Mouse (Mus musculus): ENCODE measurements at regions not wholly inside any gene's neighbourhood (a gene's known extent, or its start where the extent isn't known, plus 50 kb on each side); places are given as distances from the start of the nearest gene placed in this dataset.
A peak's percentile ranks its signal among the peaks of the same experiment; 100 is the strongest.

- Histone ChIP-seq H3K36me3 (replicated peaks; ENCODE audit: control insufficient read depth, insufficient read depth, low read length) (no peaks in the 10 kb centered on the region), H3K4me3 (ENCODE audit: low read depth, low read length) (no peak overlapping the region), H3K9me3 (replicated peaks; ENCODE audit: control insufficient read depth, low read length) (no peaks in the 10 kb centered on the region), H3K4me1 (ENCODE audit: control insufficient read depth, insufficient read depth) (no peaks in the 10 kb centered on the region), H3K27me3 (ENCODE audit: control insufficient read depth, insufficient read depth, low read length) (no peaks in the 10 kb centered on the region), H3K9ac (replicated peaks; ENCODE audit: low read depth, low read length) (no peak overlapping the region), H3K4me2 (ENCODE audit: low read depth, low read length) (no peak overlapping the region), H3K27ac (ENCODE audit: low read depth) (no peak overlapping the region)
- TF ChIP-seq EP300 (IDR thresholded peaks at IDR 0.05; ENCODE audit: low read depth) (no peak), CTCF (IDR thresholded peaks at IDR 0.05; ENCODE audit: low read depth) (no peak)
- 62% methylated on average over 4 of the region's 4 CpGs for WGBS
- ATAC-seq (ENCODE audit: insufficient read depth, low read depth) (no peak), DNase-seq (ENCODE audit: low spot score) (no peak)
Measured at GRCm38 (mm10) chr13:16656110-16656509, 644.5 kb downstream of the Inhba start.

- no peak for DNase-seq (ENCODE audit: low spot score)
- Histone ChIP-seq H3K36me3 (replicated peaks; ENCODE audit: control insufficient read depth, insufficient read depth, low read length) (no peaks in the 10 kb centered on the region), H3K27me3 (ENCODE audit: control insufficient read depth, insufficient read depth, low read length) (no peaks in the 10 kb centered on the region), H3K4me1 (ENCODE audit: control insufficient read depth, insufficient read depth) (no peaks in the 10 kb centered on the region), H3K27ac (ENCODE audit: low read depth) (no peak overlapping the region), H3K9me3 (replicated peaks; ENCODE audit: control insufficient read depth, low read length) (no peaks in the 10 kb centered on the region), H3K4me2 (ENCODE audit: low read depth, low read length) (no peak overlapping the region), H3K4me3 (ENCODE audit: low read depth, low read length) (no peak overlapping the region), H3K9ac (replicated peaks; ENCODE audit: low read depth, low read length) (no peak overlapping the region)
- TF ChIP-seq CTCF (IDR thresholded peaks at IDR 0.05; ENCODE audit: low read depth) (no peak), EP300 (IDR thresholded peaks at IDR 0.05; ENCODE audit: low read depth) (no peak)
- ATAC-seq (ENCODE audit: insufficient read depth, low read depth), result no peak
- 46% methylated on average over 6 of the region's 6 CpGs for WGBS
Measured at GRCm38 (mm10) chr13:16659894-16660293, 648.2 kb downstream of the Inhba start.

- no peak overlapping the region for H3K27ac ChIP-seq (ENCODE audit: low read depth)
- TF ChIP-seq EP300 (IDR thresholded peaks at IDR 0.05; ENCODE audit: low read depth) (no peak), CTCF (IDR thresholded peaks at IDR 0.05; ENCODE audit: low read depth) (no peak)
- H3K9me3 ChIP-seq (replicated peaks; ENCODE audit: control insufficient read depth, low read length), result no peaks in the 10 kb centered on the region
- DNase-seq (ENCODE audit: low spot score) (no peak), ATAC-seq (ENCODE audit: insufficient read depth, low read depth) (no peak)
- 82% methylated on average over 1 of the region's 1 CpGs for WGBS
- no peak overlapping the region for H3K4me2 ChIP-seq (ENCODE audit: low read depth, low read length)
- no peaks in the 10 kb centered on the region for H3K36me3 ChIP-seq (replicated peaks; ENCODE audit: control insufficient read depth, insufficient read depth, low read length)
- no peaks in the 10 kb centered on the region for H3K27me3 ChIP-seq (ENCODE audit: control insufficient read depth, insufficient read depth, low read length)
- no peaks in the 10 kb centered on the region for H3K4me1 ChIP-seq (ENCODE audit: control insufficient read depth, insufficient read depth)
- H3K4me3 ChIP-seq (ENCODE audit: low read depth, low read length), result no peak overlapping the region
- no peak overlapping the region for H3K9ac ChIP-seq (replicated peaks; ENCODE audit: low read depth, low read length)
Measured at GRCm38 (mm10) chr13:16668652-16669051, 657.0 kb downstream of the Inhba start.

GRCm38 (mm10) chr13:16669281-16669680, 657.6 kb downstream of the Inhba start:
- no peaks in the 10 kb centered on the region for H3K4me1 ChIP-seq (ENCODE audit: control insufficient read depth, insufficient read depth)
- no peak overlapping the region for H3K4me2 ChIP-seq (ENCODE audit: low read depth, low read length)
- TF ChIP-seq CTCF (IDR thresholded peaks at IDR 0.05; ENCODE audit: low read depth), result no peak
- TF ChIP-seq EP300 (IDR thresholded peaks at IDR 0.05; ENCODE audit: low read depth), result no peak
- H3K27ac ChIP-seq (ENCODE audit: low read depth), result no peak overlapping the region
- H3K9me3 ChIP-seq (replicated peaks; ENCODE audit: control insufficient read depth, low read length), result no peaks in the 10 kb centered on the region
- no peak for DNase-seq (ENCODE audit: low spot score)
- 90% methylated on average over 1 of the region's 1 CpGs for WGBS
- no peak overlapping the region for H3K4me3 ChIP-seq (ENCODE audit: low read depth, low read length)
- H3K9ac ChIP-seq (replicated peaks; ENCODE audit: low read depth, low read length), result no peak overlapping the region
- no peak for ATAC-seq (ENCODE audit: insufficient read depth, low read depth)
- H3K36me3 ChIP-seq (replicated peaks; ENCODE audit: control insufficient read depth, insufficient read depth, low read length), result no peaks in the 10 kb centered on the region
- no peaks in the 10 kb centered on the region for H3K27me3 ChIP-seq (ENCODE audit: control insufficient read depth, insufficient read depth, low read length)

- ATAC-seq (ENCODE audit: insufficient read depth, low read depth) (no peak), DNase-seq (ENCODE audit: low spot score) (no peak)
- H3K9me3 ChIP-seq (replicated peaks; ENCODE audit: control insufficient read depth, low read length), result no peaks in the 10 kb centered on the region
- H3K4me1 ChIP-seq (ENCODE audit: control insufficient read depth, insufficient read depth), result no peaks in the 10 kb centered on the region
- H3K36me3 ChIP-seq (replicated peaks; ENCODE audit: control insufficient read depth, insufficient read depth, low read length), result no peaks in the 10 kb centered on the region
- H3K9ac ChIP-seq (replicated peaks; ENCODE audit: low read depth, low read length), result no peak overlapping the region
- H3K27ac ChIP-seq (ENCODE audit: low read depth), result no peak overlapping the region
- TF ChIP-seq EP300 (IDR thresholded peaks at IDR 0.05; ENCODE audit: low read depth) (no peak), CTCF (IDR thresholded peaks at IDR 0.05; ENCODE audit: low read depth) (no peak)
- no peaks in the 10 kb centered on the region for H3K27me3 ChIP-seq (ENCODE audit: control insufficient read depth, insufficient read depth, low read length)
- H3K4me2 ChIP-seq (ENCODE audit: low read depth, low read length), result no peak overlapping the region
- 57% methylated on average over 5 of the region's 5 CpGs for WGBS
- H3K4me3 ChIP-seq (ENCODE audit: low read depth, low read length), result no peak overlapping the region
Measured at GRCm38 (mm10) chr13:16670047-16670733, 658.5 kb downstream of the Inhba start.

- Histone ChIP-seq H3K27me3 (ENCODE audit: control insufficient read depth, insufficient read depth, low read length) (no peaks in the 10 kb centered on the region), H3K4me3 (ENCODE audit: low read depth, low read length) (no peak overlapping the region), H3K9ac (replicated peaks; ENCODE audit: low read depth, low read length) (no peak overlapping the region), H3K9me3 (replicated peaks; ENCODE audit: control insufficient read depth, low read length) (no peaks in the 10 kb centered on the region), H3K36me3 (replicated peaks; ENCODE audit: control insufficient read depth, insufficient read depth, low read length) (no peaks in the 10 kb centered on the region), H3K4me2 (ENCODE audit: low read depth, low read length) (no peak overlapping the region), H3K27ac (ENCODE audit: low read depth) (no peak overlapping the region), H3K4me1 (ENCODE audit: control insufficient read depth, insufficient read depth) (no peaks in the 10 kb centered on the region)
- DNase-seq (ENCODE audit: low spot score) (peak; percentile 18), ATAC-seq (ENCODE audit: insufficient read depth, low read depth) (no peak)
- no peak for TF ChIP-seq EP300 (IDR thresholded peaks at IDR 0.05; ENCODE audit: low read depth)
- no peak for TF ChIP-seq CTCF (IDR thresholded peaks at IDR 0.05; ENCODE audit: low read depth)
Measured at GRCm38 (mm10) chr13:16670736-16671135, 659.1 kb downstream of the Inhba start.
